Mouse (Mus musculus): Measurements from ENCODE around the gene Krtap4-16.
"Not testable (repeated sequence)": the region's sequence is repeated elsewhere in the genome, so short reads cannot be mapped to it uniquely, and the experiment has no call there.

GRCm38 (mm10) chr11:99804346-99804745 lies 47.1 kb downstream of the Krtap4-16 start, which contains the start of gene Gm11554:
- not testable (repeated sequence) for TF ChIP-seq CTCF (conservative IDR thresholded peaks at IDR 0.05; ENCODE audit: low read length); NANOG (IDR thresholded peaks at IDR 0.05; ENCODE audit: borderline replicate concordance, low read length)
